Mouse (Mus musculus): ENCODE measurements around the gene Sfxn2.

DNA sequence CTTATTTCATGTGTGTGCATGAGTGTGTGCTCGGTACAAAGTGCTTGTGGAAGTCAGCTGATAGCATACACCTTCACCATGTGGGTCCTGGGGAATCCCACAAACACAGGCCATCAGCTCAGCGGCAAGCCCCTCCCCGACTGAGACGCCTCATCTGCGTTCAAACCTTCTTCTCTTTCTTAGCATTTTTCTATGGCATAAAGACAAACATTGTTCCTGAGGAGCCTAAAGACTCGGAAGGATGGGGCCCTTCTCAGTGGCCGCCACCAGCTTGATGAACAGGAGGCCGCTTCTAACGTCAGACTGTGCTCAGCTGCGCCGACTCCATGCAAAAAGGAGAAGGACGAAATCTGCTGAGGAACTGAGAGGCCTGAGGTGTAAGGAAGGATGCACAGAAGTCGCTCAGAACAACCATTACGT, 9.1 kb upstream of the Sfxn2 start:
- no peak for TF ChIP-seq CTCF (IDR thresholded peaks at IDR 0.05; ENCODE audit: control insufficient read depth, insufficient read depth, insufficient replicate concordance, low read depth, low read length)
- no peak for TF ChIP-seq POLR2A (IDR thresholded peaks at IDR 0.05; ENCODE audit: control insufficient read depth, low read depth, low read length)

Data from testis, adult 2 months (tissue).